Mouse (Mus musculus): ENCODE measurements around the gene Srpr. TPM values are rescaled to one million over a fixed set of nuclear protein-coding genes. Genes with fewer than 3 reads are reported as not detected.

Srpr gene
- polyA plus RNA-seq (2015; fragmentation: Nextera tagmentation; extraction: Ambion mirVana): 145 and 148 TPM in 2 replicates

DNA sequence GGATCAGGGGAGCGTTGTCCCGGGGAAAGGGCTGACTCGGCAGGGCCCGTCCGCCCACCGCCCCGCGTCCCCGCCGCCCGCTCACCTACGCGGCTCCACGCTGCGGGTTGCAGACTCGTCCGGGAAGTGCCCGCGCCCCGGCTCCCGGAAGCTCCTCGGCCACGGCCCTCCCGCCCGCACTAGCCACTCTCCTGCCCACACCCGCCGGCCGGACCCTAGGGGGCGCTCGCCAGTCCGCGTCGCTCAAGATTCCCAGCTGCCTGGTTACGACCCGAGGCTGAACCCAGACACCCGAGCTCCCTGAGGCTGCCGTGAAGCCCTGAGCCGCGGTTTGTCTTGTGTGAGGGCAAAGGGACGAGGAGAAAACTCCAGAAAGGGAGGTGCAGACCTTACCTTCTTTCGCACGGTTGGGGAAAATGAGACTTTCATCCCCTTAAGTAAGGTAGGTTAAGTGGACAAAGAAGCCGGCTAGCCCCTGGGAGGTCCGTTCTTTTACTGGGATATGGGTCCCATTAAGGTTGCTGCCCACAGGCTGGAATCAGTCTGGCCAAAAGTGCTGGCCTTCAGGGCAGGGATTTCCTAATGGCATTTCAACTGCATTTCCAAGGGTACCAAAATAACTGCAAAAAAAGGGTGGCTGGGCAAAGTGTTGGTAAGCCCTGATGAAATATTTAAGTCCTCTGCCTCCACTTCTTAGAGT, at the start of gene Srpr, which contains the start of gene Tirap:
Gene Srpr (plus strand): TSS at position 404 of the 700 bp plus-strand sequence.
Gene Tirap (minus strand): TSS at position 520 of the 700 bp plus-strand sequence.
- ATAC-seq (ENCODE audit: low FRiP score, low read depth): peak; percentile 93
- Histone ChIP-seq H3K4me3 (peak within 1 kb of the TSS; percentile 66), H3K4me1 (peaks cover 16% of the 10 kb centered on the region), H3K9me3 (no peaks in the 10 kb centered on the region), H3K27ac (peak within 1 kb of the TSS; percentile 58; the same call in 1 of the 2 replicates), H3K27me3 (no peaks in the 10 kb centered on the region), H3K4me2 (replicated peaks) (peak within 1 kb of the TSS; percentile 82), H3K36me3 (peaks cover 10% of the 10 kb centered on the region), H3K9ac (peak within 1 kb of the TSS; percentile 81)
- under 1% methylated on average over 44 of the region's 44 CpGs for whole genome bisulfite sequencing

GRCm38 (mm10) chr9:35152923-35153322, 47.1 kb upstream of the Srpr start:
- no peak overlapping the region for H3K9ac ChIP-seq
- WGBS: 93% methylated on average over 1 of the region's 1 CpGs
- H3K9me3 ChIP-seq: no peaks in the 10 kb centered on the region
- H3K4me1 ChIP-seq: peaks cover 19% of the 10 kb centered on the region
- no peaks in the 10 kb centered on the region for H3K27me3 ChIP-seq
- H3K4me3 ChIP-seq: no peak overlapping the region
- no peak overlapping the region for H3K27ac ChIP-seq
- no peaks in the 10 kb centered on the region for H3K36me3 ChIP-seq
- no peak overlapping the region for H3K4me2 ChIP-seq (replicated peaks)
- ATAC-seq (ENCODE audit: low FRiP score, low read depth): no peak

- Histone ChIP-seq H3K9me3 (no peaks in the 10 kb centered on the region), H3K4me2 (replicated peaks) (no peak overlapping the region), H3K27ac (peak overlapping the region; percentile 65; the same call in 1 of the 2 replicates), H3K4me3 (no peak overlapping the region), H3K4me1 (peaks cover 14% of the 10 kb centered on the region), H3K27me3 (no peaks in the 10 kb centered on the region), H3K9ac (no peak overlapping the region), H3K36me3 (no peaks in the 10 kb centered on the region)
- WGBS: 81% methylated on average over 5 of the region's 5 CpGs
- peak; percentile 59 for ATAC-seq (ENCODE audit: low FRiP score, low read depth)
These were observed 43.8 kb upstream of the Srpr start for GRCm38 (mm10) chr9:35156002-35156710.

- no peaks in the 10 kb centered on the region for H3K27me3 ChIP-seq
These were observed 43.1 kb upstream of the Srpr start for GRCm38 (mm10) chr9:35156862-35157261.

GRCm38 (mm10) chr9:35158477-35158876, 41.5 kb upstream of the Srpr start:
- H3K4me2 ChIP-seq (replicated peaks): no peak overlapping the region
- no peaks in the 10 kb centered on the region for H3K27me3 ChIP-seq
- H3K4me3 ChIP-seq: no peak overlapping the region
- peaks cover 10% of the 10 kb centered on the region; the same call in 1 of the 2 replicates for H3K36me3 ChIP-seq
- 79% methylated on average over 3 of the region's 3 CpGs for WGBS
- H3K9me3 ChIP-seq: no peaks in the 10 kb centered on the region
- no peak overlapping the region for H3K9ac ChIP-seq
- no peak overlapping the region for H3K27ac ChIP-seq
- peaks cover 14% of the 10 kb centered on the region for H3K4me1 ChIP-seq
- ATAC-seq (ENCODE audit: low FRiP score, low read depth): no peak

More at GRCm38 (mm10) chr9:35156862-35157261, 43.1 kb upstream of the Srpr start:
- 57% methylated on average over 4 of the region's 4 CpGs for WGBS
- H3K9me3 ChIP-seq: no peaks in the 10 kb centered on the region
- 0 out of 2 replicates have a peak, but pooled peaks cover under 1% of the 10 kb centered on the region for H3K36me3 ChIP-seq
- ATAC-seq (ENCODE audit: low FRiP score, low read depth): no peak
- no peak overlapping the region for H3K9ac ChIP-seq
- H3K4me2 ChIP-seq (replicated peaks): no peak overlapping the region
- no peak overlapping the region for H3K4me3 ChIP-seq
- H3K4me1 ChIP-seq: peaks cover 14% of the 10 kb centered on the region
- peak overlapping the region; percentile 65; the same call in 1 of the 2 replicates for H3K27ac ChIP-seq

- H3K36me3 ChIP-seq: peaks cover 12% of the 10 kb centered on the region; the same call in 1 of the 2 replicates
- 83% methylated on average over 2 of the region's 2 CpGs for WGBS
- peaks cover 12% of the 10 kb centered on the region for H3K4me1 ChIP-seq
- H3K27me3 ChIP-seq: no peaks in the 10 kb centered on the region
- H3K9ac ChIP-seq: no peak overlapping the region
- no peak overlapping the region for H3K27ac ChIP-seq
- H3K9me3 ChIP-seq: no peaks in the 10 kb centered on the region
- no peak overlapping the region for H3K4me3 ChIP-seq
- H3K4me2 ChIP-seq (replicated peaks): no peak overlapping the region
- ATAC-seq (ENCODE audit: low FRiP score, low read depth): no peak
These were observed 39.3 kb upstream of the Srpr start for GRCm38 (mm10) chr9:35160662-35161061.

DNA sequence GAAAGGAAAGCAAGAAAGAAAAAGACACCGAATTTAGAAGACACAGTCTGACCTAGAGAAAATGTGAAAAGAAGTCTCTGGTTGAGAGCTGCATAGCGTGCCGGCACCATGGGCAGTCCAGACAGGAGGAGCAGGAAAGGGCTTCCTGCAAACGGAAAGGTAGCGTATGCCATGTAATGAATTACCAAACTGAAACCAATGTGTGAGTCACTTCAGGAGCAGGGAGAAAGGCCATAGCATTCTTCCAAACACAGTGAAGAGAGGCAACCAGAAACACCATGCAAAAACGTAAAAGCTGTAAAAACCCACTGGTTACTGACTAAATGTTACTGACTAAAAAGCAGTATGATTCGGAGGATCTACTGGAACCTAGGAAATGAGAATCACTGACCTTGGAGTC, 38.3 kb upstream of the Srpr start:
- H3K27ac ChIP-seq: no peak overlapping the region
- peaks cover 2% of the 10 kb centered on the region; the same call in 1 of the 2 replicates for H3K4me1 ChIP-seq
- peaks cover 12% of the 10 kb centered on the region; the same call in 1 of the 2 replicates for H3K36me3 ChIP-seq
- 89% methylated on average over 7 of the region's 7 CpGs for WGBS
- no peak for ATAC-seq (ENCODE audit: low FRiP score, low read depth)
- H3K9me3 ChIP-seq: no peaks in the 10 kb centered on the region
- H3K27me3 ChIP-seq: no peaks in the 10 kb centered on the region
- no peak overlapping the region for H3K9ac ChIP-seq
- no peak overlapping the region for H3K4me2 ChIP-seq (replicated peaks)
- no peak overlapping the region for H3K4me3 ChIP-seq

DNA sequence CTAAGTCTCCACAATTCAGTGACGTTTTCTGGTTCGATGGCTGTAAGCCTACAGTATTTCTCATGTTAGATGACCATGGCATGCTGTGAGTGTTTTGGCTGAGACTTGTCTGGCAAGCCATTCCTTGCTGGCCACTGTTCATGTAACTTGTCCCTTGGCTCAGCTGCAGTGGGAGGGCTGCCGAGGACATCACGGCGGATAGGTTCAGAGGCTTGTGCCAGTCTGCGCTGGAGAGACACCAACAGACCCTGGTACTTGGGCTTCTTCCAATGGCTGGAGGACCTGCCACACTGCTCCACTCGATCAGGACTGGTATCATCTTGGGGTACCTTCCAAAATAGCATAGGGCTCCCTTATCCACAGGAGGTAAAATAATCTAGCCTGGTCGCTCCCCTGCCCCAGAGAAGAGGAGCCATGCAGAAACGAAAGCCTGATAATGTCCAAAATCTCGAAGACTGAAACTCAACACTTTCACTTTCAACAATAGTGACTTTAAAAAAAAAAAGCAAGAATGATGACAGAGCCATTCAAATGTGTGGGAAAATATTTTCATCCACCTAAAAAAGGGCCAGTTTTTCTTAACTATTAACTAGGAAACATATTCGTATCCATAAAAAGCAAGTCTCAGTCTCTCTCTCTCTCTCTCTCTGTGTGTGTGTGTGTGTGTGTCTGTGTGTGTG, 36.8 kb upstream of the Srpr start:
- Histone ChIP-seq H3K9ac (no peak overlapping the region), H3K4me2 (replicated peaks) (no peak overlapping the region), H3K4me3 (no peak overlapping the region), H3K27me3 (no peaks in the 10 kb centered on the region), H3K9me3 (no peaks in the 10 kb centered on the region), H3K27ac (no peak overlapping the region), H3K36me3 (peaks cover 15% of the 10 kb centered on the region; the same call in 1 of the 2 replicates), H3K4me1 (no peaks in the 10 kb centered on the region)
- WGBS: 92% methylated on average over 11 of the region's 11 CpGs
- no peak for ATAC-seq (ENCODE audit: low FRiP score, low read depth)

- Histone ChIP-seq H3K9me3 (no peaks in the 10 kb centered on the region), H3K27ac (no peak overlapping the region), H3K36me3 (peaks cover 21% of the 10 kb centered on the region), H3K4me3 (no peak overlapping the region), H3K27me3 (no peaks in the 10 kb centered on the region), H3K4me1 (no peaks in the 10 kb centered on the region), H3K4me2 (replicated peaks) (no peak overlapping the region), H3K9ac (no peak overlapping the region)
- WGBS: 75% methylated on average over 5 of the region's 5 CpGs
- ATAC-seq (ENCODE audit: low FRiP score, low read depth): no peak
These were observed 35.7 kb upstream of the Srpr start for GRCm38 (mm10) chr9:35164142-35164874.

DNA sequence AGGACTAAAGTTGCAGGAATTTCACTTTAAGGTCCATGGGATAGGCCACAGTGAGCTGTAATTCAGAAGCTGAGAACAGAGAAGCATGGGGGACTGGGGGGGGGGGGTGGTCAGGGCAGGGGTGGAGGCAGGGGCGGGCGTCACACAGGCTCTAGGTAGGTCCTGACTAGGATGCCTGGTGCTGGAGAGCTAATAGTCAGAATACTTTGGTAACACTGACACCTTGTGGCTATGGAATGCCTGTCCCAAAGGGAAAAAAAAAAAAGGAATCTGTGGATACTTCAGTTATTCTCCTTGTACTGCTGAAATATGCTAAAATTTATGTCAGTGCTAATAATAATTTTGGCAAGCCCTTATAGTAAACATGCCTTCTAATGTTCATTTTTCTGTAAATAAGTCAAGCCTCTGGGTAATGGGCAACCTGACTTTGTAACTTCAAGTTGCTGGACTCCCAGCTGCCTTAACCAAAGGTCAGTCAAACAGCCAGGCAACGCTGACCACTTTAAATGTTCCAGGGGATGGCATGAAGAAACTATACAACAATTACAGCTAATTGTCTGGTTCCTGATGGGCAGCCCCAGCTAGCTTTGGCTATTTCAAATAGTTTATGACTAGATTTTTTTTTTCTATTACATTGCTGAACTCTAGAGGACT, 33.7 kb upstream of the Srpr start:
- ATAC-seq (ENCODE audit: low FRiP score, low read depth): no peak
- Histone ChIP-seq H3K4me2 (replicated peaks) (no peak overlapping the region), H3K9me3 (no peaks in the 10 kb centered on the region), H3K9ac (no peak overlapping the region), H3K4me3 (no peak overlapping the region), H3K27me3 (no peaks in the 10 kb centered on the region), H3K27ac (no peak overlapping the region), H3K36me3 (peaks cover 38% of the 10 kb centered on the region), H3K4me1 (no peaks in the 10 kb centered on the region)
- 25% methylated on average over 3 of the region's 3 CpGs for WGBS
